Mouse (Mus musculus): ENCODE measurements around the gene Ankrd65. TPM values are rescaled to one million over a fixed set of nuclear protein-coding genes. Genes with fewer than 3 reads are reported as not detected.
A peak's percentile ranks its signal among the peaks of the same experiment; 100 is the strongest.

The Ankrd65 gene
- polyA plus RNA-seq, 1 experiment from 2014 or later: not detected

DNA sequence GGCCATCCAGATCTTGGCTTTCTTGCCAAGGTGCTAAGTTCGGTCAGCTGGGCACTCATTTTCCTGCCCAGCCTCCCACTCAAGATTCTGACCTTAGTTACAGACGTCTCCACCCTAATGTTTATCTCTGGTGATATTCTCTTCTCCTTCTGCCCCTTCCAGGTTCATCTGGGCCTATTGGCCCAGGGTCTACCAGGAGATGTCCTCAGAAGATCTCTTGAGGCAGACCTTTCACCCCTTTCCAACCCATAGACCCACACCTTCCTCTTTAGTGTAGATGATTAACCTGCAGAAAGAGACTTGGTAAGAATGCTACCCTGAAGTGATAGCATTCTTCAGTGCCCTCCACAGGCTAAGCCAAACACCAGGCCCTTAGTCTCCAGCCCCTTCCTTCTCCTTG, 18.5 kb upstream of the Ankrd65 start:
- no peak overlapping the region for H3K4me3 ChIP-seq (ENCODE audit: low read depth, low read length)
- ATAC-seq (replicated peaks; ENCODE audit: low FRiP score, low TSS enrichment, low read depth): no peak
- peaks cover 20% of the 10 kb centered on the region for H3K4me1 ChIP-seq (replicated peaks; ENCODE audit: control insufficient read depth, insufficient read depth, low read length)
- H3K4me2 ChIP-seq (ENCODE audit: low read length): no peak overlapping the region
- H3K27me3 ChIP-seq (replicated peaks; ENCODE audit: control insufficient read depth, insufficient read depth, low read length): no peaks in the 10 kb centered on the region
- no peaks in the 10 kb centered on the region for H3K36me3 ChIP-seq (ENCODE audit: control insufficient read depth, insufficient read depth, low read length)
- H3K27ac ChIP-seq (ENCODE audit: low read depth): no peak overlapping the region
- no peak for DNase-seq (ENCODE audit: low spot score)
- H3K9ac ChIP-seq (ENCODE audit: low read length): no peak overlapping the region
- WGBS: 68% methylated on average over 2 of the region's 2 CpGs
- H3K9me3 ChIP-seq (ENCODE audit: control insufficient read depth, low read length): no peaks in the 10 kb centered on the region

DNA sequence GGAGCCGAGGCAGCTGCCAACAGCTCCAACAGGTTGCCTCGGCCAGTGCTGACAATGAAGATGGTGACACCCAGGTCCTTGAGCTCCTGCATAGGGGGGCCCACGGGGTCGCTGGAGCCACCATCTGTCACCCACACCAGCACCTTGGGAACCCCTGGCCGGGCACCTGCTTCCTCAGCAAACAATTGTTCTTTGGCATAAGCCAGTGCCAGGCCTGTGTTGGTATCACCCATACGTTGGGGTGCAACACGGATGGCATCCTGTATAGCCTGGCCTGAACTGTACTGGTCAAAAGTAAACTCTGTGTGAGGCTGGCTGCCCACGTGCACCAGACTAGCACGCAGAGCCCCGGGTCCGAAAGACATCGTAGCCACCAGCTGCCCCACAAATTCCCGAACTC, 17.5 kb upstream of the Ankrd65 start:
- Histone ChIP-seq H3K27ac (ENCODE audit: low read depth) (no peak overlapping the region), H3K27me3 (replicated peaks; ENCODE audit: control insufficient read depth, insufficient read depth, low read length) (no peaks in the 10 kb centered on the region), H3K9ac (ENCODE audit: low read length) (no peak overlapping the region), H3K36me3 (ENCODE audit: control insufficient read depth, insufficient read depth, low read length) (no peaks in the 10 kb centered on the region), H3K4me3 (ENCODE audit: low read depth, low read length) (no peak overlapping the region), H3K4me2 (ENCODE audit: low read length) (no peak overlapping the region), H3K9me3 (ENCODE audit: control insufficient read depth, low read length) (no peaks in the 10 kb centered on the region), H3K4me1 (replicated peaks; ENCODE audit: control insufficient read depth, insufficient read depth, low read length) (peaks cover 20% of the 10 kb centered on the region)
- DNase-seq (ENCODE audit: low spot score): no peak
- no peak for ATAC-seq (replicated peaks; ENCODE audit: low FRiP score, low TSS enrichment, low read depth)
- 86% methylated on average over 13 of the region's 13 CpGs for WGBS

DNA sequence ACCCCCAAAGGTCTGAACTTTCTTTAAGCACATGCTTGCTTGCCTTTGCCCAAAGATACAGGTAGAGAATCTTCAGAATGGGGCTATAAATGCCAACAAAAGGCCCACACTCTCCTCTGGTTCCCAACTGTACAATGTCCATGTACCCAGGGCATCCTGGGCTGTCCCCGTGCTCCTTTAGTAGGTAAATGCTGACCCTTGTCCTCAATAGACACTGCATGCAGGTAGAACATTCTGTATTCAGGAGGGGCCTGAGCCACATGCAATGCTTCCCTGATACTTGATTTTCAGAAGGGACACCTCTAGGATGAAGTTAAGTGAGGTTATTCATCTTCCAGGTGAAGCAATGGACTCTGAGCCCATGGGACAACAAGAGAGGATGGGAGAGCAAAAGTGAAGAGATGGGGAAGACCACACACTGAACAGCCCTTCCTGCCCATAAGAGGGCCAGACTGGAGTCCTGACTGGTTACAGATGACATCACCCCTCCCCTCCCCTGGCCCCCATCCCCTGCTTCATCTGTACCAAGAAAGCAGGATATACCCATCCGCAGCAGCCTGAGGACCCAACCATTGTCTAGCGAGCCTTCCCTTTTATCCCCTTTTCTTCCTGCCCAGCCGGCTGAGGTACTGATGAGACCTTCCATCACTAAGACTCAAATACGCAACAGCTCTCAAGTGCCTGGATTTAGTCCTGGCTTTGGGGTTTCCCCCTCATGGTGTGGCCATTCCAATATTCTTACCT, 16.7 kb upstream of the Ankrd65 start:
- Histone ChIP-seq H3K4me2 (ENCODE audit: low read length) (peak overlapping the region; percentile 93), H3K4me3 (ENCODE audit: low read depth, low read length) (peak overlapping the region; percentile 43), H3K27ac (ENCODE audit: low read depth) (no peak overlapping the region), H3K9ac (ENCODE audit: low read length) (no peak overlapping the region; the same call in 1 of the 2 replicates), H3K36me3 (ENCODE audit: control insufficient read depth, insufficient read depth, low read length) (no peaks in the 10 kb centered on the region), H3K4me1 (replicated peaks; ENCODE audit: control insufficient read depth, insufficient read depth, low read length) (peaks cover 20% of the 10 kb centered on the region), H3K9me3 (ENCODE audit: control insufficient read depth, low read length) (no peaks in the 10 kb centered on the region), H3K27me3 (replicated peaks; ENCODE audit: control insufficient read depth, insufficient read depth, low read length) (no peaks in the 10 kb centered on the region)
- ATAC-seq (replicated peaks; ENCODE audit: low FRiP score, low TSS enrichment, low read depth) (no peak), DNase-seq (ENCODE audit: low spot score) (no peak)
- 37% methylated on average over 5 of the region's 5 CpGs for WGBS

DNA sequence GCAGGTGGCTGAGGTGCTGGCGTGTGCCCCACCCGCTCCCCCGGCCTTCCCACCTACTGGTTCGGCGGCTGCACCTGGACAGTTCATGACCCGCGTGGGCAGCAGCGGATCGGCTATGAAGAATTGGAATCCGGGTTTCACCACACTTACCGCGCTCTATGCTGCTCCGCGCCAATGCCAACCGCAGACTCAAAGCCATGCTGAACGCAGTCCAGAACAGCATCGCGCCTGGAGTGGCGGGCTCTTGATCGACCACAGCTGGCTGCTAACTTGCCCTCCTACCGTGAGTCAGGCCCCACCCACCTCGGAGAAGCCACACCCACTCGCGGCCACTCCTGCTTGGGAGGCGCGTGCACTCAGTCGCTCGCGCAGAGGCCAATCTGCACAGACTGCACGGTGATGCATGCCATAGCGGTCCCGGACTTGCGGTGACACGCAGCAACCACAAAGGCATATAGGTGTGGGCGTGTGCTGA, 15.9 kb upstream of the Ankrd65 start, which contains the start of gene Vwa1:
Vwa1 (minus strand) TSS at position 419 of the 475 bp plus-strand sequence.
- DNase-seq (ENCODE audit: low spot score) (peak; percentile 93), ATAC-seq (replicated peaks; ENCODE audit: low FRiP score, low TSS enrichment, low read depth) (peak; percentile 76)
- no peaks in the 10 kb centered on the region for H3K9me3 ChIP-seq (ENCODE audit: control insufficient read depth, low read length)
- WGBS: under 1% methylated on average over 35 of the region's 35 CpGs
- peaks cover 19% of the 10 kb centered on the region for H3K4me1 ChIP-seq (replicated peaks; ENCODE audit: control insufficient read depth, insufficient read depth, low read length)
- peak within 1 kb of the TSS; percentile 41 for H3K9ac ChIP-seq (ENCODE audit: low read length)
- peak within 1 kb of the TSS; percentile 93 for H3K4me2 ChIP-seq (ENCODE audit: low read length)
- peak within 1 kb of the TSS; percentile 57 for H3K27ac ChIP-seq (ENCODE audit: low read depth)
- H3K27me3 ChIP-seq (replicated peaks; ENCODE audit: control insufficient read depth, insufficient read depth, low read length): no peaks in the 10 kb centered on the region
- H3K36me3 ChIP-seq (ENCODE audit: control insufficient read depth, insufficient read depth, low read length): no peaks in the 10 kb centered on the region
- H3K4me3 ChIP-seq (ENCODE audit: low read depth, low read length): peak within 1 kb of the TSS; percentile 43

DNA sequence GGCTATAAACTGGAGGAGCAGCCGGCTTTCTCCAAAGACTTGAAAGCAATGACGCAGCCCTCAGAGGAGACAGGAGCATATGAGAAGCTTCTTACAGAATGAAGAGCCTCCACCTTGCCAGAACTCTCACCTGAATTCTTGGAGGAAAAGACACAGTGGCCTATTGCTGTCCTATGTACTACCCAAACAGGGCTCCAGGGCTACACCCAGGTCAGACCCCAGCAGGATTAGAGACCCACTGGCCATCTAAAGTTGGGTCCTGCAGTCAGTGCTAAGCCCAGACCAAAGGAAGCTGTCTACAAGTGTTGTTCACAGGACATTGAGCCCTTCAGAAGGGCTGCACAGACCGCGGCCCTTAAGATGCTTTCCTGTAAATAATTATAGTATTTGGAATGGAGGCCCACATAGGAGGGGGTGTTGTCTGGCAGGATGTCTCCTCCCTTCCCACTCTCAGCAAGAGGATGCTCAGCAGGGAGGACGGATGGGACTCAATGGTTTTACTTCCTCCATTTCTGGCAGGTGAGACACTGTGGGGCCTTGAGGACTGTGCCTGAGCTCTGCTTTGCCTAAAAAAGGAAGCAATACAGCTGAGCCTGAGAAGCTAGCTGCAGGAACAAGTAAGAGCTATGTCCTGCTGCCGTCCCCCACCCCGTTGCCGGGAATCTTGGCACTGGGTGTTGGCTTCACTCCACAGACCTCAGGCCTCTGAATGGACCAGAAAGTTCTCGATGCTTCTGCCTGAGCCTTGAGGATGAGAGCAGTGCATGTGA, 15.1 kb upstream of the Ankrd65 start:
- no peak for DNase-seq (ENCODE audit: low spot score)
- Histone ChIP-seq H3K9ac (ENCODE audit: low read length) (no peak overlapping the region), H3K27me3 (replicated peaks; ENCODE audit: control insufficient read depth, insufficient read depth, low read length) (no peaks in the 10 kb centered on the region), H3K4me2 (ENCODE audit: low read length) (peak overlapping the region; percentile 93), H3K9me3 (ENCODE audit: control insufficient read depth, low read length) (no peaks in the 10 kb centered on the region), H3K4me1 (replicated peaks; ENCODE audit: control insufficient read depth, insufficient read depth, low read length) (peaks cover 13% of the 10 kb centered on the region), H3K36me3 (ENCODE audit: control insufficient read depth, insufficient read depth, low read length) (no peaks in the 10 kb centered on the region), H3K4me3 (ENCODE audit: low read depth, low read length) (peak overlapping the region; percentile 43; the same call in 1 of the 2 replicates), H3K27ac (ENCODE audit: low read depth) (peak overlapping the region; percentile 57)
- ATAC-seq (replicated peaks; ENCODE audit: low FRiP score, low TSS enrichment, low read depth): no peak
- 54% methylated on average over 9 of the region's 9 CpGs for WGBS

DNA sequence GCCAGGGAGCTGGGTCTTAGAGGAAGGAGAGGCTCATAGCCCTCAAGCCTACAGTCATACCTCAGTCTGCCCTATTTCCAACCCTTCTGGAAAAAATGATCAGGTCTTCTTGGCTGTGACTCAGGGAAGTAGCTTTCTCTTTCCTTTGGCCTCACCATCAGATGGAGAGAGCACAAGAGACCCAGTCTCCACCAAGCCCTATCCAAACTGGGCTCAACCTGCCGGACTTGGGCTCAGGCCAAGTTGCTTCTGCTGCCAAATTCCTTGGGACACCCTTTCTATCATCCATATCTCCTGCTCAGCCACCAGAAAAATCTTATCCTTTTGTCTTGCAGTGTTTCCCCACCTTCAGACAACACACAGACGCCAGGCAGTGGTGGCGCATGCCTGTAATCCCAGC, 14.4 kb upstream of the Ankrd65 start:
- no peaks in the 10 kb centered on the region for H3K27me3 ChIP-seq (replicated peaks; ENCODE audit: control insufficient read depth, insufficient read depth, low read length)
- no peak overlapping the region for H3K9ac ChIP-seq (ENCODE audit: low read length)
- H3K4me2 ChIP-seq (ENCODE audit: low read length): no peak overlapping the region
- H3K27ac ChIP-seq (ENCODE audit: low read depth): peak overlapping the region; percentile 0; the same call in 1 of the 2 replicates
- no peak for ATAC-seq (replicated peaks; ENCODE audit: low FRiP score, low TSS enrichment, low read depth)
- 80% methylated on average over 3 of the region's 3 CpGs for WGBS
- H3K4me1 ChIP-seq (replicated peaks; ENCODE audit: control insufficient read depth, insufficient read depth, low read length): peaks cover 11% of the 10 kb centered on the region
- H3K4me3 ChIP-seq (ENCODE audit: low read depth, low read length): no peak overlapping the region
- no peaks in the 10 kb centered on the region for H3K9me3 ChIP-seq (ENCODE audit: control insufficient read depth, low read length)
- H3K36me3 ChIP-seq (ENCODE audit: control insufficient read depth, insufficient read depth, low read length): no peaks in the 10 kb centered on the region
- no peak for DNase-seq (ENCODE audit: low spot score)

DNA sequence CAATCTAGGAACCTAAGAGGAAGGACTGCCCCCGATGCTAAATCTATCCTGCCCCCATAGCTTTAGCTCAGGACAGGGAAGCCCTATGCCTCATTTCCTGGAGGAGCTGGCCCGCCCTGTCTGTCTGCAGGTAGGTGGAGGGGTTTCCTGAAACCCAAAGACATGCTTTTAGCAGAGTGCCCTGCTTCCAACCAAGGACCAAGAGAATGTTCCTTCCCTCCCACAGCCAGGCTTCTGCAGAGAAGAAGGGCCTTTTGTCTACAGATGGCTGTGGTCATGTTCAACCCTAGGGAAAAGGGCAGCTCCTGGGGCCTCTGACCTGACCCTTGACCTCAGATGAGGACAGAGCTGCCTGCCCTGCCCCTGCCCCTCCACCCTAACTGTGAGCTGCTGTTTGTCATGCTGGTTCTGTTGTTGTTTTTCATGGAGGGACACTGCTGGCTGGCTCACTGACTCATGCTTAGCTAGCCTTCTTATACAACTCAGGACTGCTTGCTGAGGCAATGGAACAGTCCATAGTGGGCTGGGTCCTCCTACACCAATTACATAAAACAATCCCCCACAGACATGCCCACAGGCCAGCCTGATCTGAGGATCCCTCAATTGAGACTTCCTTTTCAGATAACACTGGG, 13.4 kb upstream of the Ankrd65 start:
- Histone ChIP-seq H3K4me1 (replicated peaks; ENCODE audit: control insufficient read depth, insufficient read depth, low read length) (peaks cover 16% of the 10 kb centered on the region), H3K36me3 (ENCODE audit: control insufficient read depth, insufficient read depth, low read length) (no peaks in the 10 kb centered on the region), H3K9me3 (ENCODE audit: control insufficient read depth, low read length) (no peaks in the 10 kb centered on the region), H3K27ac (ENCODE audit: low read depth) (no peak overlapping the region), H3K4me3 (ENCODE audit: low read depth, low read length) (no peak overlapping the region), H3K27me3 (replicated peaks; ENCODE audit: control insufficient read depth, insufficient read depth, low read length) (no peaks in the 10 kb centered on the region), H3K4me2 (ENCODE audit: low read length) (no peak overlapping the region), H3K9ac (ENCODE audit: low read length) (no peak overlapping the region)
- WGBS: 46% methylated on average over 2 of the region's 2 CpGs
- no peak for DNase-seq (ENCODE audit: low spot score)
- no peak for ATAC-seq (replicated peaks; ENCODE audit: low FRiP score, low TSS enrichment, low read depth)

DNA sequence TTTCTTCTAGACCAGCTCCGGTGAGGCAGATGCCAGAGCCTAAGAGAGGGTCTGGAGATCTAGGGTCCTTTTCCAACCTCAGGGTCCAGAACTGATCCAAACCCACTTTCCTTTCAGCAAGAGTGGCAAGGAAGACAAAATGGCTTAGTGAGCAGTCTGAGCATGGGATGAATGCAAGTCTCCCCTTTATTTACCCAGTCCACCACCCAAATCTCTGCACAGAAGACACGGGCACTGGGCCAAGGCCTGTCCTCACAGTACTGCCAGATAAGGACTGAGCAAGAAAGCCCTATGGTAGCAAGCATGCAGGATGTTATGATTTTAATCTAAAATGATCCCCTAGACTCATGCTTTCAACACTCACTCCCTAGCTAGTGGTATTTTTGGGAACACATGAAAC, 12.4 kb upstream of the Ankrd65 start:
- no peak overlapping the region for H3K4me2 ChIP-seq (ENCODE audit: low read length)
- DNase-seq (ENCODE audit: low spot score) (no peak), ATAC-seq (replicated peaks; ENCODE audit: low FRiP score, low TSS enrichment, low read depth) (no peak)
- H3K9ac ChIP-seq (ENCODE audit: low read length): no peak overlapping the region
- no peaks in the 10 kb centered on the region for H3K36me3 ChIP-seq (ENCODE audit: control insufficient read depth, insufficient read depth, low read length)
- H3K27ac ChIP-seq (ENCODE audit: low read depth): no peak overlapping the region
- no peaks in the 10 kb centered on the region for H3K9me3 ChIP-seq (ENCODE audit: control insufficient read depth, low read length)
- H3K27me3 ChIP-seq (replicated peaks; ENCODE audit: control insufficient read depth, insufficient read depth, low read length): no peaks in the 10 kb centered on the region
- peaks cover 16% of the 10 kb centered on the region for H3K4me1 ChIP-seq (replicated peaks; ENCODE audit: control insufficient read depth, insufficient read depth, low read length)
- WGBS: 72% methylated on average over 2 of the region's 2 CpGs
- no peak overlapping the region for H3K4me3 ChIP-seq (ENCODE audit: low read depth, low read length)
